Comparison of ENCODE assay signal across 12 mouse cellular contexts in the genomic region with DNA sequence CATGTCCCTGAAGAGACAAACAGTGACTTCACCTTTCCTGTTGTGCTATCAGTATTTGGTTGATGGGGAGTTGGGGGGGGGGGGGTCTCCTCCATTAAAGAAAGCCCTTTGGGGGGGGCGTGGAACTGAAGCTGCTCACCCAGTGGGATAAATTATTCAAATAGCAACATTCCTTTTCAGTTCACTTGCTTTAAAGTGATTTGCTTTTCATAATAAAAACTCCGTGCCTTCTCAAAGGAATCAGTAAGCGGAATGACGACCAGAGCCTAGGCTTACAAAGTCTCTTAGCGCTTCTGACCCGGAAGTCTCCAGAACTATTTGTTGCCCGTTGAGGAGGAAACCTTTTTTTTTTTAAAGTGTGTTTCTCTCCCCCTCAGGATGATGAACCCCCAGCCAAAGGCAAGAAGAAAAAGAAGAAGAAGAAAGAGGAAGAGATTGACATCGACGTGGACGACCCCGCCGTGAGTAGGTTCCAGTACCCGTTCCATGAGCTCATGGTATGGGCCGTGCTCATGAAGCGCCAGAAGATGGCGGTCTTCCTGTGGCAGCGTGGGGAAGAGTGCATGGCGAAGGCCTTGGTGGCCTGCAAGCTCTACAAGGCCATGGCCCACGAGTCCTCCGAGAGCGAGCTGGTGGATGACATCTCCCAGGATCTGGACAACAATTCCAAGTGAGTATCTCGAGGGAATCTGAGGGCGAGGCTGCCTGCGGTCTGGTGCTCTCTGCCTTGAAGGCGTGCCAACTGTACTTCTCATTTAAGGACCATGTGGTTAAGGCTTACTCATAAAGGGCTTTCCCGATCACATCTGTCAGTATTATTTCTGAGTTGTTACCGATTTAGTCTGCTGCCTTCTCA.
DNase-seq lines count a peak whose midpoint lies in the region; ATAC-seq and TF ChIP-seq lines count a peak whose summit lies in the region.
"Had no signal": no experiment of that assay in that cellular context is flagged by ENCODE, and none has a peak within 500 bp of the region (broad histone marks: within the 10 kb centered on the region; RNA-seq: fewer than 3 reads in every experiment).

No protein-coding gene starts in this region.

- ATAC-seq in lung, embryonic 14.5 days (ENCODE audit: insufficient read depth) = no peak

- H3K36me3 ChIP-seq in lung, embryonic 14.5 days (ENCODE audit: insufficient read depth) = no peaks in the 10 kb centered on the region
- H3K36me3 ChIP-seq in macrophage (ENCODE audit: inconsistent target) = no peaks in the 10 kb centered on the region
- H3K36me3 ChIP-seq: hindbrain, embryonic 15.5 days; lung, embryonic 15.5 days had no signal

- H3K4me2 ChIP-seq in lung, embryonic 14.5 days = no peak overlapping the region
- H3K4me2 ChIP-seq: hindbrain, embryonic 15.5 days; lung, embryonic 15.5 days had no signal

- H3K27ac ChIP-seq in lung, embryonic 14.5 days (ENCODE audit: low read depth) = no peak overlapping the region
- H3K27ac ChIP-seq in macrophage = peak overlapping the region; percentile 49; the same call in 1 of the 2 replicates
- H3K27ac ChIP-seq: hindbrain, embryonic 15.5 days; lung, embryonic 15.5 days had no signal

- H3K4me1 ChIP-seq in lung, embryonic 14.5 days (ENCODE audit: insufficient read depth) = no peaks in the 10 kb centered on the region
- H3K4me1 ChIP-seq in lung, adult 2 months (ENCODE audit: control insufficient read depth, insufficient read depth, low read length) = no peaks in the 10 kb centered on the region; the same call in 1 of the 2 replicates
- H3K4me1 ChIP-seq: hindbrain, embryonic 15.5 days; lung, embryonic 15.5 days had no signal

- H3K9me3 ChIP-seq in lung, embryonic 14.5 days (ENCODE audit: low read depth, low read length) = no peaks in the 10 kb centered on the region
- H3K9me3 ChIP-seq: hindbrain, embryonic 15.5 days; lung, embryonic 15.5 days had no signal

- WGBS in lung, embryonic 14.5 days = 89% methylated on average over 27 of the region's 27 CpGs
- 88% methylated on average over 27 of the region's 27 CpGs for WGBS in lung, adult 2 months
- WGBS in macrophage (ENCODE audit: missing documents) = 89% methylated on average over 17 of the region's 27 CpGs

- peak; percentile 28 for DNase-seq in embryo, embryonic 10.5 days (ENCODE audit: low spot score)
- DNase-seq in embryo, embryonic 9.5 days (ENCODE audit: extremely low spot score) = no peak
- DNase-seq in lung, embryonic 14.5 days = no peak
- DNase-seq in lung, adult 2 months = no peak
- DNase-seq in Muller cell, postnatal 12 days (ENCODE audit: inconsistent ontology term) = peak; percentile 81
- no peak for DNase-seq in thymus, postnatal 14 days
- no peak for DNase-seq in thymus, postnatal 4 days
- DNase-seq: cerebellum, postnatal 36 days; kidney, postnatal 14 days had no signal

- H3K4me3 ChIP-seq in lung, embryonic 14.5 days (ENCODE audit: low read depth, low read length) = no peak overlapping the region
- H3K4me3 ChIP-seq in lung, adult 2 months (replicated peaks; ENCODE audit: extremely low read depth, low read depth, low read length) = no peak overlapping the region
- no peak overlapping the region for H3K4me3 ChIP-seq in macrophage (ENCODE audit: inconsistent target)
- H3K4me3 ChIP-seq: hindbrain, embryonic 15.5 days; lung, embryonic 15.5 days had no signal

- TF ChIP-seq CTCF in lung, embryonic 14.5 days (IDR thresholded peaks at IDR 0.05; ENCODE audit: low read depth) = peak; percentile 13; the same call in 1 of the 2 replicates
- no peak for TF ChIP-seq CTCF in lung, adult 2 months (IDR thresholded peaks at IDR 0.05; ENCODE audit: insufficient read depth, low read length)

- no peak for TF ChIP-seq POLR2A in lung, adult 2 months (IDR thresholded peaks at IDR 0.05; ENCODE audit: borderline replicate concordance, extremely low read depth, low read depth, low read length)

- no peaks in the 10 kb centered on the region for H3K79me2 ChIP-seq in macrophage (ENCODE audit: inconsistent target)

- no peak overlapping the region for H3K9ac ChIP-seq in lung, embryonic 14.5 days
- H3K9ac ChIP-seq: hindbrain, embryonic 15.5 days; lung, embryonic 15.5 days had no signal

- H3K27me3 ChIP-seq in lung, embryonic 14.5 days (ENCODE audit: insufficient read depth, low read length) = no peaks in the 10 kb centered on the region
- H3K27me3 ChIP-seq: hindbrain, embryonic 15.5 days; lung, embryonic 15.5 days had no signal

Comparison
In these comparisons a context has a peak if more than half of its experiments do, and no peak if none do; other contexts are left out.
1. DNase-seq: peak in embryo, embryonic 10.5 days (single experiment) and Muller cell, postnatal 12 days (single experiment); none in embryo, embryonic 9.5 days (single experiment), lung, embryonic 14.5 days (single experiment), lung, adult 2 months (single experiment), thymus, postnatal 14 days (single experiment) and thymus, postnatal 4 days (single experiment).